Mouse (Mus musculus): ENCODE results near the gene Gm30191. TPM values are rescaled to one million over a fixed set of nuclear protein-coding genes. Genes with fewer than 3 reads are reported as not detected.

Gene Gm30191
- total and polyA plus RNA-seq, 2 experiments, result not detected

- H3K4me1 ChIP-seq (ENCODE audit: control insufficient read depth, insufficient read depth, low read length), result no peaks in the 10 kb centered on the region
- no peaks in the 10 kb centered on the region for H3K27me3 ChIP-seq (ENCODE audit: control insufficient read depth, insufficient read depth, low read length)
- no peaks in the 10 kb centered on the region for H3K36me3 ChIP-seq (ENCODE audit: control insufficient read depth, insufficient read depth, low read length)
- WGBS, result 75% methylated on average over 19 of the region's 19 CpGs
- no peak overlapping the region for H3K9ac ChIP-seq (ENCODE audit: low read depth, low read length)
- no peak for TF ChIP-seq POLR2A (IDR thresholded peaks at IDR 0.05; ENCODE audit: extremely low read depth, insufficient read depth, low read length)
- no peak for TF ChIP-seq CTCF (IDR thresholded peaks at IDR 0.05; ENCODE audit: low read depth, low read length)
- no peak for DNase-seq (ENCODE audit: extremely low read depth, low read depth, low spot score)
- no peak overlapping the region for H3K27ac ChIP-seq (replicated peaks; ENCODE audit: insufficient read depth, low read depth, low read length)
- no peaks in the 10 kb centered on the region for H3K79me2 ChIP-seq (ENCODE audit: control insufficient read depth, insufficient read depth, low read length)
- H3K4me3 ChIP-seq (ENCODE audit: insufficient read depth, low read depth, low read length), result no peak overlapping the region
Observed at GRCm38 (mm10) chr4:134298626-134299497, 52.1 kb downstream of the Gm30191 start.

GRCm38 (mm10) chr4:134299498-134299810 lies 52.7 kb downstream of the Gm30191 start:
- Histone ChIP-seq H3K4me3 (ENCODE audit: insufficient read depth, low read depth, low read length) (no peak overlapping the region), H3K79me2 (ENCODE audit: control insufficient read depth, insufficient read depth, low read length) (no peaks in the 10 kb centered on the region), H3K36me3 (ENCODE audit: control insufficient read depth, insufficient read depth, low read length) (no peaks in the 10 kb centered on the region), H3K27me3 (ENCODE audit: control insufficient read depth, insufficient read depth, low read length) (no peaks in the 10 kb centered on the region), H3K27ac (replicated peaks; ENCODE audit: insufficient read depth, low read depth, low read length) (no peak overlapping the region), H3K4me1 (ENCODE audit: control insufficient read depth, insufficient read depth, low read length) (no peaks in the 10 kb centered on the region), H3K9ac (ENCODE audit: low read depth, low read length) (no peak overlapping the region)
- no peak for TF ChIP-seq CTCF (IDR thresholded peaks at IDR 0.05; ENCODE audit: low read depth, low read length)
- TF ChIP-seq POLR2A (IDR thresholded peaks at IDR 0.05; ENCODE audit: extremely low read depth, insufficient read depth, low read length), result no peak
- no peak for DNase-seq (ENCODE audit: extremely low read depth, low read depth, low spot score)
- 59% methylated on average over 4 of the region's 4 CpGs for WGBS

Other genes starting within 250 kb of the Gm30191 start
- 14.0 and 15.6 TPM in 2 replicates for gene Dhdds, start 246.0 kb upstream of the Gm30191 start, total RNA-seq (2014; rRNA removed)
- 19.2 and 21.3 TPM in 2 replicates for gene Dhdds, start 246.0 kb upstream of the Gm30191 start, polyA plus RNA-seq (2012; rRNA removed)
- not detected in 2 replicates for gene Lin28a, start 228.1 kb upstream of the Gm30191 start, total RNA-seq (2014; rRNA removed)
- gene Lin28a, start 228.1 kb upstream of the Gm30191 start, polyA plus RNA-seq (2012; rRNA removed), result not detected in 2 replicates
- not detected in 2 replicates for gene Zfp683, start 193.1 kb upstream of the Gm30191 start, total RNA-seq (2014; rRNA removed)
- gene Zfp683, start 193.1 kb upstream of the Gm30191 start, polyA plus RNA-seq (2012; rRNA removed), result 0.55 and 1.0 TPM in 2 replicates
- gene Crybg2, start 186.1 kb upstream of the Gm30191 start, total RNA-seq (2014; rRNA removed), result 0.94 and 1.4 TPM in 2 replicates
- gene Crybg2, start 186.1 kb upstream of the Gm30191 start, polyA plus RNA-seq (2012; rRNA removed), result 0.42 and 1.6 TPM in 2 replicates
- 20.0 and 26.8 TPM in 2 replicates for gene Cd52, start 151.9 kb upstream of the Gm30191 start, total RNA-seq (2014; rRNA removed)
- 7.6 and 10.4 TPM in 2 replicates for gene Cd52, start 151.9 kb upstream of the Gm30191 start, polyA plus RNA-seq (2012; rRNA removed)
- 0.09 and 0.34 TPM in 2 replicates for gene Ubxn11, start 144.4 kb upstream of the Gm30191 start, total RNA-seq (2014; rRNA removed)
- gene Ubxn11, start 144.4 kb upstream of the Gm30191 start, polyA plus RNA-seq (2012; rRNA removed), result 0.66 and 1.2 TPM in 2 replicates
- 6.0 and 10.3 TPM in 2 replicates for gene Sh3bgrl3, start 118.1 kb upstream of the Gm30191 start, total RNA-seq (2014; rRNA removed)
- gene Sh3bgrl3, start 118.1 kb upstream of the Gm30191 start, polyA plus RNA-seq (2012; rRNA removed), result 36.6 and 45.0 TPM in 2 replicates
- gene Cep85, start 59.8 kb upstream of the Gm30191 start, total RNA-seq (2014; rRNA removed), result 99.8 and 108 TPM in 2 replicates
- gene Cep85, start 59.8 kb upstream of the Gm30191 start, polyA plus RNA-seq (2012; rRNA removed), result 50.5 and 61.5 TPM in 2 replicates
- gene Gm7534, start 43.9 kb upstream of the Gm30191 start, total RNA-seq (2014; rRNA removed), result not detected in 2 replicates
- not detected in 2 replicates for gene Gm7534, start 43.9 kb upstream of the Gm30191 start, polyA plus RNA-seq (2012; rRNA removed)
- not detected in 2 replicates for gene Catsper4, start 19.6 kb upstream of the Gm30191 start, total RNA-seq (2014; rRNA removed)
- gene Catsper4, start 19.6 kb upstream of the Gm30191 start, polyA plus RNA-seq (2012; rRNA removed), result not detected in 2 replicates
- 0.07 and 0.09 TPM in 2 replicates for gene Cnksr1, start 8.5 kb upstream of the Gm30191 start, total RNA-seq (2014; rRNA removed)
- gene Cnksr1, start 8.5 kb upstream of the Gm30191 start, polyA plus RNA-seq (2012; rRNA removed), result 0.17 and 0.21 TPM in 2 replicates
- gene E130218I03Rik, start 3.3 kb upstream of the Gm30191 start, total RNA-seq (2014; rRNA removed), result not detected in 2 replicates
- not detected in 2 replicates for gene E130218I03Rik, start 3.3 kb upstream of the Gm30191 start, polyA plus RNA-seq (2012; rRNA removed)
- gene Zfp593, start 1.3 kb upstream of the Gm30191 start, total RNA-seq (2014; rRNA removed), result 2.9 and 3.2 TPM in 2 replicates
- 4.6 and 6.8 TPM in 2 replicates for gene Zfp593, start 1.3 kb upstream of the Gm30191 start, polyA plus RNA-seq (2012; rRNA removed)
- 0.13 and 0.28 TPM in 2 replicates for gene Grrp1, start 7.2 kb downstream of the Gm30191 start, total RNA-seq (2014; rRNA removed)
- 0.27 and 0.29 TPM in 2 replicates for gene Grrp1, start 7.2 kb downstream of the Gm30191 start, polyA plus RNA-seq (2012; rRNA removed)
- gene Pdik1l, start 41.0 kb downstream of the Gm30191 start, total RNA-seq (2014; rRNA removed), result 7.4 and 7.8 TPM in 2 replicates
- gene Pdik1l, start 41.0 kb downstream of the Gm30191 start, polyA plus RNA-seq (2012; rRNA removed), result 2.6 and 2.7 TPM in 2 replicates
- 0.09 TPM in 1 of 2 replicates, not detected in the other for gene Trim63, start 68.2 kb downstream of the Gm30191 start, total RNA-seq (2014; rRNA removed)
- not detected in 2 replicates for gene Trim63, start 68.2 kb downstream of the Gm30191 start, polyA plus RNA-seq (2012; rRNA removed)
- gene Slc30a2, start 96.2 kb downstream of the Gm30191 start, total RNA-seq (2014; rRNA removed), result under 0.01 and 0.07 TPM in 2 replicates
- not detected in 2 replicates for gene Slc30a2, start 96.2 kb downstream of the Gm30191 start, polyA plus RNA-seq (2012; rRNA removed)
- gene Extl1, start 136.9 kb downstream of the Gm30191 start, total RNA-seq (2014; rRNA removed), result 0.47 and 1.6 TPM in 2 replicates
- gene Extl1, start 136.9 kb downstream of the Gm30191 start, polyA plus RNA-seq (2012; rRNA removed), result 5.6 and 6.6 TPM in 2 replicates
- gene Pafah2, start 149.4 kb downstream of the Gm30191 start, total RNA-seq (2014; rRNA removed), result 74.7 and 78.2 TPM in 2 replicates
- 79.3 and 116 TPM in 2 replicates for gene Pafah2, start 149.4 kb downstream of the Gm30191 start, polyA plus RNA-seq (2012; rRNA removed)
- 4.4 and 12.8 TPM in 2 replicates for gene Stmn1, start 221.4 kb downstream of the Gm30191 start, total RNA-seq (2014; rRNA removed)
- gene Stmn1, start 221.4 kb downstream of the Gm30191 start, polyA plus RNA-seq (2012; rRNA removed), result 0.49 and 2.8 TPM in 2 replicates
- 18.7 and 20.3 TPM in 2 replicates for gene Paqr7, start 249.8 kb downstream of the Gm30191 start, total RNA-seq (2014; rRNA removed)
- gene Paqr7, start 249.8 kb downstream of the Gm30191 start, polyA plus RNA-seq (2012; rRNA removed), result 46.1 and 58.5 TPM in 2 replicates

Measured in liver, adult 2 months (tissue).